Comparison of ENCODE assay signal across 21 mouse cellular contexts in genomic region chr3:52785595-52785994, GRCm38 (mm10).
"Had no signal": no experiment of that assay in that cellular context is flagged by ENCODE, and none has a peak within 500 bp of the region (broad histone marks: within the 10 kb centered on the region; RNA-seq: fewer than 3 reads in every experiment).

No protein-coding gene starts in this region.

- ATAC-seq: lung, postnatal 0 days; midbrain, embryonic 16.5 days had no signal

- H3K4me1 ChIP-seq: lung, embryonic 15.5 days; megakaryocyte, embryonic 14.5 days; midbrain, embryonic 10.5 days had no signal

- H3K4me3 ChIP-seq: lung, embryonic 15.5 days; megakaryocyte, embryonic 14.5 days; midbrain, embryonic 10.5 days; myocyte; neural tube, embryonic 13.5 days; neural tube, embryonic 15.5 days had no signal

- DNase-seq: lung, adult 2 months; lung, postnatal 14 days; lung, postnatal 36 days; midbrain, embryonic 14.5 days; retina, postnatal 1 day; right cerebral cortex, adult 18-20 months; right cerebral cortex, postnatal 25 days; right cerebral cortex, postnatal 4 days; spleen, adult 18-20 months; thymus, adult 18-20 months; thymus, postnatal 14 days; thymus, postnatal 36 days had no signal

- H3K27me3 ChIP-seq: lung, embryonic 15.5 days; neural tube, embryonic 13.5 days; neural tube, embryonic 15.5 days had no signal

- H3K9me3 ChIP-seq: lung, embryonic 15.5 days; megakaryocyte, embryonic 14.5 days; midbrain, embryonic 10.5 days; neural tube, embryonic 13.5 days; neural tube, embryonic 15.5 days had no signal

- H3K36me3 ChIP-seq: lung, embryonic 15.5 days; midbrain, embryonic 10.5 days; neural tube, embryonic 13.5 days; neural tube, embryonic 15.5 days had no signal

- H3K27ac ChIP-seq: lung, embryonic 15.5 days; macrophage; midbrain, embryonic 10.5 days; neural tube, embryonic 13.5 days; neural tube, embryonic 15.5 days had no signal

- H3K9ac ChIP-seq: lung, embryonic 15.5 days; neural tube, embryonic 13.5 days; neural tube, embryonic 15.5 days had no signal

- H3K4me2 ChIP-seq: lung, embryonic 15.5 days; neural tube, embryonic 13.5 days; neural tube, embryonic 15.5 days had no signal
